Mouse (Mus musculus) small intestine, adult 2 months (tissue): ENCODE results near the gene Ffar1.

Source experiments
- CTCF ChIP-seq: fragments of 200-500 bp; IDR thresholded peaks from 2 replicates; pipeline ENCODE4 v1.5.1; 2012; ENCODE audit warnings: low read depth, mild to moderate bottlenecking, control low read depth, inconsistent platforms, low read length, moderate library complexity, mixed read lengths; ENCODE audit not compliant: insufficient replicate concordance, insufficient read length; ENCODE audit errors: extremely low read depth
- POLR2A ChIP-seq: fragments of 200-500 bp; IDR thresholded peaks from 2 replicates; pipeline ENCODE4 v1.6.1; 2012; ENCODE audit warnings: low read depth, mild to moderate bottlenecking, control low read depth, inconsistent platforms, low read length, moderate library complexity

GRCm38 (mm10) chr7:30888786-30889185 is 27.4 kb upstream of the Ffar1 start:
- TF ChIP-seq CTCF, result no peak
- TF ChIP-seq POLR2A, result no peak
